Mouse (Mus musculus) intestine, postnatal 0 days (tissue): ENCODE measurements at regions not wholly inside any gene's neighbourhood (a gene's known extent, or its start where the extent isn't known, plus 50 kb on each side); places are given as distances from the start of the nearest gene placed in this dataset.

ENCODE experiments used
- ATAC-seq: fragments of 200-750 bp; cut with Nextera tagmentation; 2 replicates; pipeline ENCODE4 v1.8.0; 2017; ENCODE audit warnings: mild to moderate bottlenecking, moderate TSS enrichment, moderate library complexity
- H3K27ac ChIP-seq: fragments of 300-500 bp; sonication (generic); 2 replicates; pipeline ENCODE4 v1.5.1; 2014; ENCODE audit warnings: mild to moderate bottlenecking, low read depth, low read length, moderate library complexity
- H3K27me3 ChIP-seq: fragments of 300-500 bp; sonication (generic); replicated peaks from 2 replicates; pipeline ENCODE4 v1.6.1; 2014; ENCODE audit warnings: low read length, mixed read lengths; ENCODE audit not compliant: control insufficient read depth, insufficient read depth
- H3K36me3 ChIP-seq: fragments of 300-500 bp; sonication (generic); 2 replicates; pipeline ENCODE4 v1.6.1; 2014; ENCODE audit warnings: mild to moderate bottlenecking, moderate library complexity; ENCODE audit not compliant: control insufficient read depth, insufficient read depth
- H3K4me1 ChIP-seq: fragments of 300-500 bp; sonication (generic); replicated peaks from 2 replicates; pipeline ENCODE4 v1.6.1; 2014; ENCODE audit warnings: antibody characterized with exemption, low read length, mixed read lengths; ENCODE audit not compliant: control insufficient read depth, insufficient read depth
- H3K4me2 ChIP-seq: fragments of 300-500 bp; sonication (generic); replicated peaks from 2 replicates; pipeline ENCODE4 v1.6.1; 2014; ENCODE audit warnings: low read depth, mild to moderate bottlenecking, moderate library complexity
- H3K4me3 ChIP-seq: fragments of 300-500 bp; sonication (generic); 2 replicates; pipeline ENCODE4 v1.5.1; 2014; ENCODE audit warnings: low read depth, low read length
- H3K9ac ChIP-seq: fragments of 300-500 bp; sonication (generic); 2 replicates; pipeline ENCODE4 v1.6.1; 2014; ENCODE audit warnings: mild to moderate bottlenecking, low read depth, low read length
- H3K9me3 ChIP-seq: fragments of 300-500 bp; sonication (generic); 2 replicates; pipeline ENCODE4 v1.6.1; 2016; ENCODE audit warnings: mixed run types; ENCODE audit not compliant: control insufficient read depth
- CTCF ChIP-seq: sonication (generic); IDR thresholded peaks from 2 replicates; pipeline ENCODE4 v1.5.1; 2016; ENCODE audit warnings: low read depth, mild to moderate bottlenecking, control low read depth, antibody characterized with exemption, moderate library complexity
- WGBS: fragments of 180-500 bp; shearing (Covaris S2); extraction: QIAGEN DNeasy Blood & Tissue Kit; methylation state at CpG from one replicate; pipeline ENCODE4 v1.1.7; 2014; 5-methylcytosine and 5-hydroxymethylcytosine counted together

GRCm38 (mm10) chrX:12346856-12347255 is 186.7 kb upstream of the Bcor start:
- no peak overlapping the region for H3K27ac ChIP-seq
- no peaks in the 10 kb centered on the region for H3K9me3 ChIP-seq
- TF ChIP-seq CTCF = no peak
- no peaks in the 10 kb centered on the region for H3K4me1 ChIP-seq
- no peaks in the 10 kb centered on the region for H3K36me3 ChIP-seq
- no peak overlapping the region for H3K4me3 ChIP-seq
- WGBS = 91% methylated on average over 3 of the region's 3 CpGs
- H3K9ac ChIP-seq = no peak overlapping the region
- H3K4me2 ChIP-seq = no peak overlapping the region
- no peaks in the 10 kb centered on the region for H3K27me3 ChIP-seq
- ATAC-seq = no peak

- Histone ChIP-seq H3K9me3 (no peaks in the 10 kb centered on the region), H3K27me3 (no peaks in the 10 kb centered on the region), H3K9ac (no peak overlapping the region), H3K4me3 (no peak overlapping the region), H3K36me3 (no peaks in the 10 kb centered on the region), H3K4me1 (no peaks in the 10 kb centered on the region), H3K4me2 (no peak overlapping the region), H3K27ac (no peak overlapping the region)
- ATAC-seq = no peak
- peak; percentile 63 for TF ChIP-seq CTCF
- WGBS = 69% methylated on average over 8 of the region's 8 CpGs
These were observed 188.0 kb upstream of the Bcor start for GRCm38 (mm10) chrX:12348117-12348516.

DNA sequence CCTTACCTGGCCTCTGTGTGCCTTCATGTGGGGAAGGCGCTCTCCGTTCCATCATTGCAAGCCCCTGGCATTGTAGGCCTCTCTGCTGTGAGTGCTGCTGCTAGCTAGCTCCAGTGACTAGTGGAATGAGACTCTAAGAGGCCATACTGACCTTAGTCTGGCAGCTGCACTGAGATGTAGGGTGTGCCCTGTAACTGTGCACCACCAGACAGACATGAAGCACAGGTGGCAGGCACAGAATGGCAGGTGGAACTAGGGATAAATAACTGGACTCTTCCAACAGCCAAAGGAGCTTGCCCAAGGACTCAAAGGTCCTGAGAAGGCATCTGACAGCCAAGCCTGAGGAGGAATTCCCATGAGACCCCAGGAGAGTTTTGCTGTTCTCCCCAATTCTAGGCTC is 194.7 kb upstream of the Bcor start:
- WGBS = 97% methylated on average over 2 of the region's 2 CpGs
- H3K36me3 ChIP-seq = no peaks in the 10 kb centered on the region
- no peaks in the 10 kb centered on the region for H3K4me1 ChIP-seq
- no peaks in the 10 kb centered on the region for H3K27me3 ChIP-seq
- H3K27ac ChIP-seq = no peak overlapping the region
- H3K9ac ChIP-seq = no peak overlapping the region
- H3K4me3 ChIP-seq = no peak overlapping the region
- H3K4me2 ChIP-seq = no peak overlapping the region
- no peaks in the 10 kb centered on the region for H3K9me3 ChIP-seq
- ATAC-seq = no peak
- no peak for TF ChIP-seq CTCF

DNA sequence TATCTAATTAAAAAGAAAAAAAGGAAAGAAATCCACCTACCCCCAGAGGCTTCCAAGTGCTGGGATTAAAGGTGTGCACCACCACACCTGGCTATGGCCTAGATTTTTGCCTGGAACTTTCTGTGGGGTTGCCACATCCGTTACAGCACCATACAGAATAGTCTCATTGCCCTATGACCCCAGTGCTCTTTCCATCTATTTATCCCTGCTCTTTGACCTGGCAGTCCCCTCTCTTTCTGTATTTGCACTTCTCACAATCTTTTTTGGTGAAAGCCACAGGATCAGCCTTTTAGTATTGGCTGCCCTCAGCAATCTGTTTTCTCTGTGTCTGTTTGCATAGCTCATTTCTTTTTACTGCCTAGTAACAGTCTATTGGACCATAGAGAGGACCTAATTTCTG is 197.9 kb upstream of the Bcor start:
- Histone ChIP-seq H3K9me3 (no peaks in the 10 kb centered on the region), H3K27me3 (no peaks in the 10 kb centered on the region), H3K36me3 (no peaks in the 10 kb centered on the region), H3K4me2 (no peak overlapping the region), H3K9ac (no peak overlapping the region), H3K4me3 (no peak overlapping the region), H3K27ac (no peak overlapping the region), H3K4me1 (no peaks in the 10 kb centered on the region)
- no peak for TF ChIP-seq CTCF
- no peak for ATAC-seq
- WGBS = 44% methylated on average over 1 of the region's 1 CpGs

GRCm38 (mm10) chrX:12365582-12366323 is 205.6 kb upstream of the Bcor start:
- Histone ChIP-seq H3K9me3 (no peaks in the 10 kb centered on the region), H3K4me2 (no peak overlapping the region), H3K27me3 (0 out of 2 replicates have a peak, but pooled peaks cover 3% of the 10 kb centered on the region), H3K9ac (no peak overlapping the region), H3K4me3 (no peak overlapping the region), H3K4me1 (no peaks in the 10 kb centered on the region), H3K27ac (no peak overlapping the region), H3K36me3 (no peaks in the 10 kb centered on the region)
- WGBS = 60% methylated on average over 12 of the region's 12 CpGs
- ATAC-seq = no peak
- TF ChIP-seq CTCF = no peak

DNA sequence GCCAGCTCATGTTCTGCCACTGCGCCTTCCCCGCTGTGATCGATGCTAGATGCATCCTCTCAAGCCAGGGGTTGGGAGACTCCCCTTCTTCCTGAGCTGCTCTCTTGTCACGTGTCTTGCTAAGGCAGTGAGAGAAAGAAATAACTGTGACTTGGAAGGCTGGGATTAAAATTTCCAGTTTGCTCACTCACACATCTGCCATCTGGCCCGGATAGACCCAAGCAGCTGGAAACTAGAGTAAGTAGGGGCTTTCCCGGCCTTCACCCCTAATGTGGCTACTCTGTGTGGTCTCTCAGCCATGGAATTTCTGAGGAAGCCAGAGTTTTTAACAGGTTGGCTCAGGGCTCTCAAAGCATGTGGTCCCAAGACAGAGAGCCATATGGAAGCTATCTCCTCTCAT is 206.6 kb upstream of the Bcor start:
- WGBS = 86% methylated on average over 6 of the region's 6 CpGs
- no peak for TF ChIP-seq CTCF
- no peak overlapping the region for H3K9ac ChIP-seq

More for the DNA sequence above, 206.6 kb upstream of the Bcor start:
- no peaks in the 10 kb centered on the region for H3K9me3 ChIP-seq
- no peaks in the 10 kb centered on the region for H3K36me3 ChIP-seq
- H3K4me1 ChIP-seq = no peaks in the 10 kb centered on the region
- no peak overlapping the region for H3K27ac ChIP-seq
- H3K4me3 ChIP-seq = no peak overlapping the region
- no peak overlapping the region for H3K4me2 ChIP-seq
- H3K27me3 ChIP-seq = 0 out of 2 replicates have a peak, but pooled peaks cover 3% of the 10 kb centered on the region
- no peak for ATAC-seq
